Mouse (Mus musculus) CH12.LX (cell line): ENCODE results near the gene G6pc2. TPM values are rescaled to one million over a fixed set of nuclear protein-coding genes. Genes with fewer than 3 reads are reported as not detected.

Experiments
- DNase-seq: peaks from one replicate; pipeline ENCODE4 v3.0.0-alpha.2; 2013; ENCODE audit errors: extremely low read depth
- H3K27ac ChIP-seq: 2 replicates; pipeline ENCODE4 v1.5.1; 2012; ENCODE audit warnings: low read depth, mild to moderate bottlenecking, control low read depth, moderate library complexity; ENCODE audit not compliant: insufficient read depth
- H3K27me3 ChIP-seq: replicated peaks from 2 replicates; pipeline ENCODE3; 2012; ENCODE audit warnings: inconsistent platforms
- H3K36me3 ChIP-seq, 2 experiments: replicated peaks in 1 of 2; 2 replicates each; pipeline versions ENCODE3 to v1.6.1; 2012; ENCODE audit warnings: inconsistent platforms in 1 of 2, low read length in 1 of 2, mild to moderate bottlenecking in 1 of 2, mixed read lengths in 1 of 2, moderate library complexity in 1 of 2; ENCODE audit not compliant: control insufficient read depth in 1 of 2, insufficient read depth in 1 of 2
- H3K4me1 ChIP-seq, 2 experiments: 2 replicates each; pipeline ENCODE4 v1.6.1; 2012; ENCODE audit warnings: inconsistent platforms in 1 of 2, moderate library complexity in 1 of 2; ENCODE audit not compliant: insufficient read depth in 2 of 2, control insufficient read depth in 1 of 2
- H3K4me2 ChIP-seq: 2 replicates; pipeline ENCODE4 v1.6.1; 2012; ENCODE audit warnings: low read depth, mild to moderate bottlenecking, control low read depth; ENCODE audit not compliant: poor library complexity, insufficient read depth, severe bottlenecking
- H3K4me3 ChIP-seq, 3 experiments: fragments of 150-350 bp in 1 of 3; sonication (generic) in 1 of 3; replicated peaks in 1 of 3; 2 replicates each; pipeline versions ENCODE3 to v1.5.1; 2011 to 2012; ENCODE audit warnings: low read depth in 2 of 3, low read length in 2 of 3, mild to moderate bottlenecking in 2 of 3, moderate library complexity in 2 of 3, control low read depth in 1 of 3, improper control_type of control experiment in 1 of 3, inconsistent platforms in 1 of 3, mixed read lengths in 1 of 3; ENCODE audit not compliant: poor library complexity in 1 of 3
- H3K79me2 ChIP-seq: replicated peaks from 2 replicates; pipeline ENCODE4 v1.6.1; 2012; ENCODE audit warnings: mild to moderate bottlenecking, moderate library complexity; ENCODE audit not compliant: control insufficient read depth, poor library complexity, insufficient read depth, severe bottlenecking; ENCODE audit errors: extremely low read depth
- H3K9ac ChIP-seq: 2 replicates; pipeline ENCODE4 v1.6.1; 2012; ENCODE audit warnings: low read depth, mild to moderate bottlenecking, control low read depth, moderate library complexity; ENCODE audit not compliant: insufficient read depth
- H3K9me3 ChIP-seq: replicated peaks from 2 replicates; pipeline ENCODE3; 2012; ENCODE audit warnings: low read length, inconsistent platforms, mixed read lengths
- BHLHE40 ChIP-seq: IDR thresholded peaks from 2 replicates; pipeline ENCODE4 v1.6.1; 2011; ENCODE audit warnings: mild to moderate bottlenecking, low read depth, low read length, improper control_type of control experiment
- E2F4 ChIP-seq: IDR thresholded peaks from 2 replicates; pipeline ENCODE4 v1.6.1; 2011; ENCODE audit warnings: low read depth, low read length, improper control_type of control experiment; ENCODE audit not compliant: insufficient replicate concordance
- EP300 ChIP-seq: IDR thresholded peaks from 2 replicates; pipeline ENCODE4 v1.6.1; 2011; ENCODE audit warnings: low read length, improper control_type of control experiment
- HCFC1 ChIP-seq: IDR thresholded peaks from 2 replicates; pipeline ENCODE4 v1.6.1; 2012; ENCODE audit warnings: low read depth, mild to moderate bottlenecking, inconsistent platforms, low read length, improper control_type of control experiment
- JUN ChIP-seq: IDR thresholded peaks from 2 replicates; pipeline ENCODE4 v1.6.1; 2011; ENCODE audit warnings: low read depth, mild to moderate bottlenecking, low read length, improper control_type of control experiment, moderate library complexity; ENCODE audit not compliant: insufficient read depth
- KAT2A ChIP-seq: IDR thresholded peaks from 2 replicates; pipeline ENCODE4 v1.6.1; 2012; ENCODE audit warnings: low read length, improper control_type of control experiment, inconsistent platforms; ENCODE audit not compliant: insufficient replicate concordance
- MAFK ChIP-seq: IDR thresholded peaks from 2 replicates; pipeline ENCODE4 v1.6.1; 2011; ENCODE audit warnings: low read length, improper control_type of control experiment; ENCODE audit not compliant: insufficient replicate concordance
- MAZ ChIP-seq: IDR thresholded peaks from 2 replicates; pipeline ENCODE4 v1.6.1; 2012; ENCODE audit warnings: low read depth, mild to moderate bottlenecking, inconsistent platforms, low read length, improper control_type of control experiment, moderate library complexity
- MEF2A ChIP-seq: IDR thresholded peaks from 2 replicates; pipeline ENCODE4 v1.6.1; 2014; ENCODE audit warnings: low read depth, mild to moderate bottlenecking, inconsistent platforms, low read length, improper control_type of control experiment, borderline replicate concordance
- POLR2A ChIP-seq: IDR thresholded peaks from 2 replicates; pipeline ENCODE4 v1.6.1; 2011; ENCODE audit warnings: low read depth, mild to moderate bottlenecking, improper control_type of control experiment, low read length
- RCOR1 ChIP-seq: conservative IDR thresholded peaks from 2 replicates; pipeline ENCODE4 v1.6.1; 2012; ENCODE audit warnings: low read depth, mild to moderate bottlenecking, inconsistent platforms, low read length, improper control_type of control experiment
- SIN3A ChIP-seq: IDR thresholded peaks from 2 replicates; pipeline ENCODE4 v1.6.1; 2012; ENCODE audit warnings: low read length, improper control_type of control experiment, inconsistent platforms
- TBP ChIP-seq: conservative IDR thresholded peaks from 2 replicates; pipeline ENCODE4 v1.6.1; 2011; ENCODE audit warnings: low read depth, low read length, improper control_type of control experiment
- UBTF ChIP-seq: IDR thresholded peaks from 2 replicates; pipeline ENCODE4 v1.6.1; 2012; ENCODE audit warnings: low read depth, mild to moderate bottlenecking, inconsistent platforms, low read length, improper control_type of control experiment, moderate library complexity
- USF1 ChIP-seq: IDR thresholded peaks from 2 replicates; pipeline ENCODE4 v1.6.1; 2014; ENCODE audit warnings: low read depth, mild to moderate bottlenecking, inconsistent platforms, low read length, improper control_type of control experiment
- USF2 ChIP-seq: conservative IDR thresholded peaks from 2 replicates; pipeline ENCODE4 v1.6.1; 2011; ENCODE audit warnings: low read depth, low read length, improper control_type of control experiment
- ZKSCAN1 ChIP-seq: IDR thresholded peaks from 2 replicates; pipeline ENCODE4 v1.6.1; 2012; ENCODE audit warnings: low read depth, inconsistent platforms, low read length, improper control_type of control experiment, borderline replicate concordance
- ZNF384 ChIP-seq: IDR thresholded peaks from 2 replicates; pipeline ENCODE4 v1.6.1; 2012; ENCODE audit warnings: low read depth, low read length, improper control_type of control experiment, inconsistent platforms
- dilution Hi-C: fragments of 300-500 bp; cut with MboI; formaldehyde crosslinking; loops from 2 replicates; pipeline ENCODE4 v1.14.3; 2020; ENCODE audit warnings: low sequenced_read_pairs; ENCODE audit not compliant: extremely low pct_unique_long_range_greater_than_20kb, extremely low pct_ligation_motif_present
- in situ Hi-C: fragments of 300-500 bp; cut with MboI; formaldehyde crosslinking; loops from 3 replicates; pipeline ENCODE4 v1.14.3; 2019; ENCODE audit warnings: low sequenced_read_pairs, low pct_ligation_motif_present, low pct_unique_long_range_greater_than_20kb, mixed read lengths
- polyA plus RNA-seq: library from polyadenylated mRNA; unstranded; fragments of >175 nt; gene quantifications from 2 replicates; pipeline ENCODE4 v1.2.1, GENCODE M21; 2012; ENCODE audit warnings: low read depth; ENCODE audit not compliant: insufficient read length
- total RNA-seq, 2 experiments: library from RNA; depleted of rRNA; stranded (reverse); fragments of 300-350 nt in 1 of 2; fragments of >200 nt in 1 of 2; gene quantifications; 2 replicates each; pipeline ENCODE4 v1.2.3; 2012 to 2014

G6pc2 gene
- total and polyA plus RNA-seq, 3 experiments: not detected

GRCm38 (mm10) chr2:69244924-69245323, 34.1 kb downstream of the G6pc2 start:
- Histone ChIP-seq H3K4me3 (no peak overlapping the region), H3K9me3 (no peaks in the 10 kb centered on the region), H3K27ac (no peak overlapping the region), H3K9ac (no peak overlapping the region), H3K27me3 (no peaks in the 10 kb centered on the region), H3K36me3 (no peaks in the 10 kb centered on the region), H3K4me1 (0 out of 4 replicates have a peak, but pooled peaks cover 0 to 2% of the 10 kb centered on the region in 2 experiments), H3K79me2 (no peaks in the 10 kb centered on the region), H3K4me2 (no peak overlapping the region)
- dilution Hi-C loops: no loop called here
- no peak for DNase-seq
- in situ Hi-C loops: no loop called here
- TF ChIP-seq UBTF (no peak), HCFC1 (no peak), USF2 (no peak), MEF2A (no peak)
- TF ChIP-seq, all 38 proteins: peak for 0

DNA sequence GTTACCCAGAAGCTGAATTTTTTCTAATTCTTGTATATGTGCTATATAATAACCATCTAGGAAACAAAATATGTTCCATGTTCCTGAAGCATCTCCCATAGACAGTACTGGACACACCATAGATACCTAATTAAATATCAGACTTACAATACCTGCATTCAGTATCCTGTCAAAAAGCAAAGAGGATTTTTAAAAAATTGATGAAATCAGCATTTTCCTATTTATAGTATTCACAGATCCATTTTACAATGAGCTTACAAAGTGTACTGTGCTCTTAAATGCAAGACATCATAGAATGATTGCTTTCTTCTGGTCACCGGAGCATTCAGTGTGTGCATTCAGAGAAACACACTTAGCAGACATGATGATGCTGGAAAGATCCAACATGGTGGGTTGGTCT, 36.2 kb downstream of the G6pc2 start:
- Histone ChIP-seq H3K4me1 (0 out of 4 replicates have a peak, but pooled peaks cover 0 to 2% of the 10 kb centered on the region in 2 experiments), H3K79me2 (no peaks in the 10 kb centered on the region), H3K4me3 (no peak overlapping the region)
- in situ Hi-C loops: no loop called here
- TF ChIP-seq POLR2A (no peak), HCFC1 (no peak), MAFK (peak; percentile 74)
- TF ChIP-seq, all 38 proteins: peak for 1
- DNase-seq: no peak
- Histone ChIP-seq H3K36me3 (no peaks in the 10 kb centered on the region), H3K27me3 (no peaks in the 10 kb centered on the region), H3K27ac (no peak overlapping the region), H3K9me3 (no peaks in the 10 kb centered on the region), H3K9ac (no peak overlapping the region), H3K4me2 (no peak overlapping the region)
- dilution Hi-C loops: no loop called here

GRCm38 (mm10) chr2:69248221-69248755, 37.4 kb downstream of the G6pc2 start:
- H3K79me2 ChIP-seq: no peaks in the 10 kb centered on the region
- dilution Hi-C loops (no loop called here), in situ Hi-C loops (no loop called here)
- no peaks in the 10 kb centered on the region for H3K9me3 ChIP-seq
- no peak for DNase-seq
- H3K4me3 ChIP-seq: no peak overlapping the region
- H3K27ac ChIP-seq: no peak overlapping the region
- H3K4me2 ChIP-seq: no peak overlapping the region
- H3K9ac ChIP-seq: no peak overlapping the region
- 0 out of 4 replicates have a peak, but pooled peaks cover 0 to 2% of the 10 kb centered on the region in 2 experiments for H3K4me1 ChIP-seq
- no peaks in the 10 kb centered on the region for H3K36me3 ChIP-seq
- H3K27me3 ChIP-seq: no peaks in the 10 kb centered on the region
- TF ChIP-seq ZKSCAN1 (no peak), MAFK (no peak), RCOR1 (no peak), MAZ (no peak), USF1 (no peak), JUN (no peak), ZNF384 (no peak), BHLHE40 (no peak), SIN3A (no peak), TBP (no peak), EP300 (no peak), E2F4 (no peak), KAT2A (no peak)
